Mouse (Mus musculus) right cerebral cortex, postnatal 10 days (tissue): ENCODE measurements at regions not wholly inside any gene's neighbourhood (a gene's known extent, or its start where the extent isn't known, plus 50 kb on each side); places are given as distances from the start of the nearest gene placed in this dataset.

Source experiments
- DNase-seq, 2 experiments: peaks; one replicate each; pipeline ENCODE4 v3.0.0; 2021; ENCODE audit warnings: low spot score in 2 of 2

DNA sequence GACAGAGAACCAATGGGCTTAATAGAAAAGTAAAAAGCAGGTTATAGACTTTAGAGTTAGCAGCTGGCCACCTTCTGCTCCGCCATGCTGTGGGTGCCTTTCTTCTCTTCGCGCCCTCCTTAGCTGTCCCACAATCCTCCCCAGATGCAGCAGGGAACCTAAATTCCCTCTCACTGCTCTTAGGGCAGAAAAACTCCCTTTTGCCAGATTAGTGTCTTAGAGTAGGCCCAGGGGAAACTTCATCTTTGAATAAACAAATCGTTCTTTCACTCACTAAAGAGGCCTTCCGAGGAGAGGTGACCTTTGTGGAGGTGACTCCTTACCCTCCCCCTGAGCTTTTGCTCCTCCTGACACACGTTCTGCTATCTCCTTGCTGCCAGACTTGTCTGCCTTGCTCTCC is 157.0 kb upstream of the Six2 start:
- no peak for DNase-seq

DNA sequence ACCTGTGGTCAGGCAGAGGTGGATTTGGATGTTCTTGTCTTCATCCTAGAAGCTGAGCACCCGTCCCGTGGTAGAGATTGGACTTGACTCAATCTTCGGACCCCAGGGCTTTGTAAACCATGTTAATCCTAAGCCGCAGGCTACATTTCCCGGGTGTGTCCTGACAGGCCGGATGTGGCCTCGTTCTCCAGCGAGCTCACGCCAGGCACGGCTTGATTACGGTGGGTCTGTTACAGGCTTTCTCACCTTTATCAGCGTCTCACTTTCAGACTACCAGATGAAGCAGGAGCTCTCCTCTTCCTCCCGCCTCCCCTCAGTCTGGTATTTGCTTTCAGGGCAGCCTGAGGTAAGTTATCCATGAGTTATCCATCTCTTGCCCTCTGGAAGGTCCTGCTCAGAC is 156.4 kb upstream of the Six2 start:
- no peak for DNase-seq

DNA sequence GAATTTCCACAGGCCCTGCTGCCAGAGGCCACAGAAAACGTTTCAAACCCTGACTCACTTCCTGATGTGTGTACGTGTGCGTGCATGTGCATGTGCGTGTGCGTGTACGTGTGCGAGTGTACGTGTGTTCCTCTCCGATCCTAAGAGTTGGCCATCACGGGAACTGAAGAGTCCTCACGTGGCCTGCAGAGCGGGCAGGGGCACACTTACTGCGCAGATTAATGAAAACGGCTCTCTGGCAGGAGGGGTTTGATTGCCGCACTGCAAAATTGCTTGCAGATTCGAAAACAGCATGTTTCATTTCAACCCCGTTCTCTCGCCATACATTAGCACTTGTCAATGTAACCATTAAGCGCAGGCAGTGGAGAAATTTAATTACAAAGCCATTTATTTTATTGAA is 135.0 kb upstream of the Six2 start:
- DNase-seq, result no peak

DNA sequence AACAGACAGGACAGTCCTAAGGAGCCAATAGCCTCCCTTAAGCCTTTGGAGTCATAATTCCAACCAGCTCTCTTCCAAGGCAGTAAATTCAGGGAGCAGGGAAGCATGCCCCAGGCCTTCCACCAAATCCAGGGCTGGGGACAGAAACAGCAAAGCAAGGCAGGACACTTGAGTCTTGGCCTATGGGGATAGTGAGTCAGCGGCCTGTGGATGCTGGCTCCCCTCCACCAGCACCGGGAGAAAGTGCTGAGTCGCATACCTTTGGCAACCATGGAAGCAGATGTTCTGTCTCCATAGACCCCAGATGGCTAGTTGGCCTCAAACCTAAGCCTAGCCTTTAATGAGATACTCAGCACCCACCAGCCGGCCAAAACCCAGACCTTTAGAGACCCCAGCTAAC is 133.8 kb upstream of the Six2 start:
- no peak for DNase-seq

DNA sequence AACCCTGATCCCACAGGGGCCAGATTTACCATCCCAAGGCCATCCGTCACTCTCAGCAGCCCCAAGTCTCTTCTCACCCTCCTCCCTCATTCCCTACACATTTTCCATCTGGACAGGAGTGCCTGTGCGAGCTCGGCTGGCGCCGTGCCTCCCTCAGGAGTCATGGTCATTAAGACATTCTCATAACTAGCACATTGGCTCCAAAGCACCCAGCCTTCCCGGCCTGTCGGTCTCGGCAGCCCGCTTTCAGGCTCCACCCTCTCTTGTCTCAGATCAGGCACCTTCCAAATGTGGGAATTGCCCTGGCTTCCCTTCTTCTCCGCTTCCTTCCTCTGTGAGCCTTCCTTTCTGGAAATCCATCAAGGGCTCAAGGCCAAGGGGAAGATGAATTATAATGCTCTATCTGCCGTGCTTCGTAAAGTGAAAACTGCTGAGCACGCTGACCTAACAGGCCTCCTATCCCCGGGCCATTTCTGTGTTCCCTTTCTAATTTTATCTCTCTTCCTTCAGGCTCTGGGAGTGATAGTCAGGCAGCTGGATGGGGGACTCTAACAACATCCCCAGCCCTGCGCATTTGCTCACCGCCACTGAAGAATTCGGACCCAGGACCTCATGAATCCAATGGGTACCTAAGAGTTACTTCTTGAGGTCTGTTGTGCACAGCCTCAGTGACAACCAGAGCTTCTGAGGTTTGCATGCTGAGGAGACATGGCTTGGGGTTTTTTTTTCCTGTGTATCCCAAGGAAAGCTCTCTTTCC is 130.2 kb upstream of the Six2 start:
- no peak for DNase-seq

DNA sequence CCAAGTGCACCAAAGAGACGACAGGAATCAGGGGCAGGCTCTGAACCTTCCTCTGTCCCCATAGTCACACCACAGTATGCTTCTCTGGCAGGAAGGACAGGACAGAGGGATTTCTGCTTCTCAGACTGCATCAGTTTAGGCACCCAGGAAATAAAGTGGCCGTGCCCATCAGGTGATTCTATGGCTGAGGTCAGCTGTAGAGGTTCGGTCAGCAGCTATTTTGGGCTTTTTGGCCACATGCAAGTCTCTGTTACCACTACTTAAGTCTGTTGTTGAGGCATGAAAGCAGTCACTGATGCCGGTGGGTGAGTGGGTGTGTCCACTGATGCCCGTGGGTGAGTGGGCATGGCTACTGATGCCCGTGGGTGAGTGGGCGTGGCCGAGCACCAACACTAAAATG is 128.4 kb upstream of the Six2 start:
- DNase-seq, result no peak

DNA sequence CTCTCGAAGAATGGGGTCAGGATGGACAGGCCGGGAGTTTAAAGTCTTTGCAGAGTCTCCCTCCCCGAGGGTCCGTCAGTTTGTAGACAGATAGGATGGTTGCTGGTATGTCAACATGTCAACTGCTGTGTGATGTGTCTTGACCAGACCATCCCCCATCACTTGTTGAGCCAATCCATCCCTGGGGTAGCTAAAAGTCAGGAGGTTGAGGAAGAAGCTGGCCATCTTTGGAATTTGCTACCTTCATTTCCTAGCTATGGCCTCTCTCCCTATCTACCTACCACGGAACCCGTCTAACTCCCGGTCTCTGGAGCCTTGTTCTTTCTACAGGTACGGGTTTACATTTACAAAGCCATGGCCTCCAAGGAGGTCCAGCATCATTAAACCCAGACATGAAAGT is 128.0 kb upstream of the Six2 start:
- no peak for DNase-seq

DNA sequence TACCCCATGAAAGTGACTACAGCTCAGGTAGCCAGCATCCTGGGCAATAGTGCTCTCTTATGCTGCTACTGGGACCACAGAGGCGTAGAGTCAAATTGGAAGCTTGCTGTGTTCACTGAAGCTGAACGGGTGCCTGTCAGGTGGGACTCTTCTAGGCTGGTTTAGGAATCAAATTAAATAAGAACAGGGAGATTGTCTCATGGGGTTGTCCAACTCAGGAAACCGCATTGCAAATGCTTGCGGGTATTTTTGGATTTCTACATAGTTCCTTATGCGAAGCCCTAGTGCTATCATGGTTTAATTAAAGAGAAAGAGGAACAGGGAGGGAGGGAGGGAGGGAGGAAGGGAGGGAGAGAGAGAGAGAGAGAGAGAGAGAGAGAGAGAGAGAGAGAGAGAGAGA is 120.5 kb upstream of the Six2 start:
- no peak for DNase-seq

DNA sequence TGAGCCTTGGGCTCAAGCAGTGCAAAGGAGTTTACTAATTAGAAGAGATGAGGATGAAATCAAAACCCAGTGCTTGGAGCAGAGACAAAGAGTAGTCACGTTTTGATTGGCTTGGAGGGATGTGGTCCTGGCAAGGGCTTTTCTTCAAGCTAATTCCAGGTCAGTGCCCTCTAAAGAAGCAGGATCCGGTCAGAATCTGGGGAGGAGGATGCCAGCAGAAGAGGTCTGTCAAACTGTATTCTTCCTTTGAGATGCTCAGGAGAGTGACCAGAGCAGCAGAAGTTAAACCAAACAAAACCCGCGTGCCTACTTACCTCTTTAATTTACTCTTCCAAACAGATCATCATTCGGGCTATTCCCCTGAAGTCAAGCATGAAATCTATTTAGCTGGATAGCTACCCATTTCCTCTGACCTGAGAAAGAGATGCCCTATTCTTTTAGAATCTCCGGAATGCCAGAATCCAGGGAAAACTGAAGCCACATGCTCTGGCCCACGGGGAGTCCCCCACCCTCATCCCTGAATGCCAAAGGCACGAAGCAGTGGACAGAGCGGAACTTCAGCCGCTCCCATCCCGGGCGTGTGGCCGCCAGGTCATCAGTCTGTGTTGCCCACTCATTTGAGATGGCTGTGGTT is 117.8 kb upstream of the Six2 start:
- DNase-seq, result no peak

DNA sequence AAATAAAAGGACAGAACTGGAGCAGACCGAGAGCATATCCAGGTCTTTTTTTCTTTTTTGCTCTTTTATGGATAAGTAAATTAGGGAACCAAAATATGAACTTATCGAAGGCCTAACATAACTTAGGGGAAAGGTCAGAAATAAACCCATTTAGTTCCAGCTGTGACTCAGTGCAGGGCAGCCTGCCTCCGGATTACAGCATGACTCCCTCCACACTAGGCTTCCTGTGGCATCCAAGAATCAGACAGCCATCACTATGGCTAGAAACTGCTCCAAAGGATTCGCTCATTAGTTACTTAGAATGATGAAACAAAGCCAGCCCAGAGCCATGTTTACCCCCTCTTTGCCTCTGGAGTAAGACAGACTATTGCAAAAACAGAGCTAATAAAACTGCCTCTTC is 116.6 kb upstream of the Six2 start:
- no peak for DNase-seq

DNA sequence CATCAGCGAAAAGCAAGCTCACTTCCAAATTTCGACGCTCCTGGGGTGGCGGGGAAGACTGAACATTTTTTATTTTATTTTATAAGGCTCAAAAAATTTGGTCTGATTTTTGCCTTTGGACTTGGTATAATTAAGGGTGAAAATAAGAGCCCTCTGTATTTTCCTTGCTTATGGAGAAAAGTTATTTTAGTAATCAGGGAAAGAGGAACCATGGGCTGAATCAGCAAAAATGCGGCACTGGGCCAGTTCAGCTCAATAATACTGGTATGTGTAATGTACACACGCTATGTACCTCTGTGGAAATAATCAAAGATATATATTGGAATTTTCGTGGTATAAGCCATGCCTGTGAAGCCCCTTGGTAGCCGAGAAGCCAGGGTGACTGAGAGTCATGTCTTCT is 113.7 kb upstream of the Six2 start:
- DNase-seq, result no peak

DNA sequence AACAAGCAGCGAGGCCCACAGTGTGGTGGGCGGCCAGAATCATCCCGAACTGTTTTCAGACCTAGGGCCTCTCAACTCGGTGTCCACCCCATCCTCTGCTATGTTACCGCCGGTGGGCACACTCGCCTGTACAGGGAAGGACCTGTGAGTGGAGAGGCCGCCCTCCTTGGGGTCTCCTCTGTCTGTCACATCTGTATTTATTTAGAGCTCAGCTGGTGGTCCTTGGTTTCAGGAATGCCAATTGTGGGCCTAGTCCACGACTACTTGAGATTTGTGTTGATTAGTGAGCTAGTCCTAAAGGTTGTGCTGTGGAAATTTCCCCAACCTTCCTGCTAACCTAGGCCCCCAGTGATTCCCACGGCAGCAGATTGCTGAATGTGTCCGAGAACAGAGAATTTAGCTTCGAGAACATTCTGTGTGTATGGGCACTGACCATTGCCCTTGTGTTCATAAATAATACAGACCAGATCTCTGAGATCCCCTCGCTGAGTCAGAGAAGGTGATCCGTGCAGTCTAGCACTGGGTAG is 113.1 kb upstream of the Six2 start:
- DNase-seq, result no peak

DNA sequence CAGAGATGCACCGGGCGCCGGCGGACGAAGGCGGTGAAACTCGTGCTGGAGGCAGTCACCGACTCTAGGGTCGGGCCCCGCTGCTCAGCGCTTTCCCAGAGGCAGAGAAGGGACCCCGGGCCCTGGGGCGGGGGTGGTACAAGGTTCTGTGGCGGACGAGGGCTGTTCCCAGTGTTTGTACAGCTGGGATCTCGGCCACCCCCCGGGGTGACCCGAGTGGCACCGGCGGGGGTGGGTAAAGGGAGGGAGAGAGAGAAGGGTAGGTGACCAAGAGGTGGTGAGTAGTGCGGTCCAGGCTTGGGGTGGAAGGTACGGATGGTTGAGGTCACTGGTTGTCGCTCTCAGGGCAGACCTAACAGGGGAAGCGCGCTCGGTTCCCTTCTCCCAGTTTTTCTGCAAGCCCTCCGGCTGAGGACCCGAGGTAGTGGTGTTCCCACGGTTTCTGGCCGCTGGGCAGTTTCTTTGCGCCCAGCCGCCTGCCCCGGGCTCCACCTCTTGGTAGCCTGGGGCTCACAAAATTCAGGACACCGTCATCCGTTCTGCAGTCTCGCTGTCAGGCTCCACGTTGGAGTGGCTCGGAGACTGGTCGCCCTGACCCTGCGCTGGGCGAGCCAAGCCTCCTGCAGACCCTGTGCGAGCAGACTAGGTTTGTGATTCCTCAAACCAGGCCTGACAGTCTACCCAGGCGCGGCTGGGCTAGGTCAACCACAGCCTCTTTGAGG is 112.4 kb upstream of the Six2 start:
- DNase-seq, result no peak

DNA sequence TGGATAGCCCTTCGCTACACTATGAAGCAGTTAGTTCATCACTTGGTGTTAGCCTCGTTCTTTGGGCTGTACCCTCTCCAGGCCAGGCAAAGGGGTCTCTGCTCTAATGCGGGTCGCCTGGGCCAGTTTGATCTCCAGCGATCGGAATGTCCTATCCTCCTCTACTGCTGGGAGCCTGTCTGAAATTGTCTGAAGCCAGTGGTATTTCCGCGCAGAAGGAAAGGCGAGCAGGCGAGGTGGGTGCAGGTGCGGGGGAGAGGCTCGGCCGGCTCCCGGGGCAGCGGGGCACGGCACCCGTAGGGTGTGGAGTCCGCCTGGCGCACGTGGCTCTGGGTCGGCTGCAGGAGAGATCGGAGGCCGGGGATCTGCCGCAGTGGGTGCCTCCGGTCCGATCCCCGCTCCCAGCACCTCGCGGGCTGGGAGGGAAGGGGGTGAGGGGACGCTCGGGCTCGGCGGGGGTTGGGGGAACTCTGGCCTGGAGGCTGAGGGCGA is 111.8 kb upstream of the Six2 start:
- DNase-seq, result no peak

DNA sequence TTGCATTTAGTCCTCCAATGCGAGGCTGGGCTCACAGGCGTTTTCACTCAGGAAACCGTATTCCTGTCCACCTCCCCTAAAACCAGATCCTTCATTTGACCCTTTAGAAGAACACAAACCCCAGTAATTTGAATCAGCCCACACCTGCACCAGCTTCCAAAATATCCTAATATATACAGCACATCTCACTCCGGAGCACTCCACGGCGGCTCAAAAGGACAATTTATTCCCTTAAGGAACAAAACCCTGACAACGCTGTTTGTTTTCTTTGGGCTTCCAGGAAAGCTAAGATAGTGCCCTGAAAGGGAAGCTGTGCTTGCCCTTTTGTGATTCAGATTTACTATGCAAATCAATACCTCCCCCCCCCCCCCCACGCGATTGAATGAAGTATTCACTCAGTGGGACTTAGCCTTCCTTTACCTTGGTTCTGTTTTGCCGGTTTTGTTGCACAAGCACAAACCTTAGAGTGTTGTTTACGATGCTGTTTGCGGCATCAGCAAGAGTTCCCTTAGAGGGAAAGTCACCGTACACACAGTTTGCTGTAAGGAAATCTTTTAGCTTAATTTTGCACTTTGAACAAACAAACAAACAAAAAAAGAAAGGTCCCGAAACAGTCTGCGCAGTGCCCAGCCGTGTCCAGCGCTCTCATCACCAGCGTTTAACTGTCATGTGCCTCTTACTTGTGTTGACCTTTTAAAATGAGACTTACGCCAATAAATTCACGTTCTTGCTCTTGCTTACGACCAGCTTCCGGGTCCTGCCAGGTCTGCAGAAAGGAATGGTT is 111.2 kb upstream of the Six2 start:
- no peak for DNase-seq

DNA sequence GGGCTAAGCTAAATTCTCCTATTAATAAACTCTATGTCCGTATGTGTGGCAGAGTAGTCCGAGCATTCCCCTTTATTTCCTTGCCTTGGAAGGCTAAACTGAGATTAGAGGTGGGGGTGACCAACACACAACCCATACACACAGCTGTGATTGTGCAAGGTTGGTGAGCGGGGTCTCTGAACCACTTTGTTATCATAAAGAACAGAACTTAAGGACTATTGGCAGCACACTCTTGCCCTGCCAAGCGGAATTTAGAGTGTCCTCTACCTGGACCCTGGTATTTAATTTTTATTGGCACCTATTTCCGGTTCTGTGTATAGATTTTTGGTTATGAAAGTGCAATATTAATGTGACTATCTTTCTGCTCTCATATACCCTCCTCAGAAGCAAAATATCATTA is 109.7 kb upstream of the Six2 start:
- DNase-seq, result no peak

DNA sequence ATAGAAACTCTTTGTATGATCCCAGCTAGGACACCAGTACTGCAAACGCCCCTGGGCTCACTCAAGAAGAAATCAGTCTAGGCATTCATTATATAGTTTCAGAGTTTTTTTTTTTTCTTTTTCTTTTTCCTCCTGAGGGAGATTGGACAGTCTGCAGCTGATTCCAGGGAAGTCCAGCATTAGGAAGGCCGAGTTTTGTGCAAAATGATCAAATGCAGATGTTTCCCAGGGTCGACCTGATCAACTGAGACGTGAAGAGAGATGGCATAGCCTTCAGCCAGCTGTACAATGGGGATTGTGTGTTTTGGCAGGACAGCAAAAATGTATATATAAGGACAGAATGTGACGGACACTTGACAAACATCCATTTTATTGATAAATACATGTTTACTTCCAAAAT is 107.7 kb upstream of the Six2 start:
- no peak for DNase-seq

DNA sequence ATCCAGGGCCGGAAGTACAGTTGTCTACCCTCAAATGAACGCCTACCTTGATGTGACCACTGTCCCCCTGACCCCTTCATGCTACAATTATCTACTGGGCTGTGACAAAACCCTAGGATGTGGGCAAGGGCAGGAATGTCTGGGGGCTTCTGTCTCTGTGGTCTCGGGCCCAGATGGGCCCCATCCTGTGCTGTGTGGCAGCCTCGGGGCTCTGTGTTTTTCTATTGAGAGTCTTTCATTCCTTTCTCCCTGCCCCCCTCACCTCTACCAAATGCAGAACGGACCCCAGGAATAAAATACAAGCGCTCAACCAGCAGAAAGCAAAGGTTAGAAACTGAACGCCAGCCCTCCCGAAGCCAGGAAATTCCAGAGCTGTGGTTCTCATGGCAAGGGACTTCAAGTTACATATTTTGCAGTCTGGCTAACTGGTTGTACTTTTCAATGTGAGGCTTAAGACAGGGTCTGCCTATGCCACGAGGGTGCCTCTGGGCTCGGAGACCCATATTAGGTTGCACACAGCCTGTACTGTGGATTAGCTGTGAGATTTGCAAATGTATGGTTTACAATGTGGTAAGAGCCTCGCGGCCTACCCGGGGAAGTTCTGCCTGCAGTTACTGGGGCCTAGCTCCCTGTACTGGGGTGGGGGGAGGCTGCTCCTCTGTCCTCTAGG is 97.7 kb upstream of the Six2 start:
- no peak for DNase-seq

DNA sequence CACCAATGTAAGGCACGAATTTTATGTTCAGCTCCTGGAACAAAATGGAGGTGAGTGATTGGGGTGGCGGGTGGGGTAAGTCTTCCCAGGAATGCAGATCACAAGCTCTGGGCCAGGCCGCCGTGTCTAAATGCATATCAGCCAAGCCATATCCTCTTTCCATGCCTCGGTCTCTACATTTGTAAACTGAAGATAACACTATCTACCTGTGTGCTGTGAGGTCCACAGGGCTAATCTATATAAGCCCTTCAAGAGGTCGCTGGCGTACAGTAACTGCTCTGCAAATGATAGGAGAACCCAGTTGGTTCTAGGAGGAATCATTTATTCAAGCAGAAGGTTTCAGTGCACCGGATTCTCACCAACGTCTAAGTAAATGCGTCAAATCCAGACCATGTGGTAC is 92.4 kb upstream of the Six2 start:
- no peak for DNase-seq

DNA sequence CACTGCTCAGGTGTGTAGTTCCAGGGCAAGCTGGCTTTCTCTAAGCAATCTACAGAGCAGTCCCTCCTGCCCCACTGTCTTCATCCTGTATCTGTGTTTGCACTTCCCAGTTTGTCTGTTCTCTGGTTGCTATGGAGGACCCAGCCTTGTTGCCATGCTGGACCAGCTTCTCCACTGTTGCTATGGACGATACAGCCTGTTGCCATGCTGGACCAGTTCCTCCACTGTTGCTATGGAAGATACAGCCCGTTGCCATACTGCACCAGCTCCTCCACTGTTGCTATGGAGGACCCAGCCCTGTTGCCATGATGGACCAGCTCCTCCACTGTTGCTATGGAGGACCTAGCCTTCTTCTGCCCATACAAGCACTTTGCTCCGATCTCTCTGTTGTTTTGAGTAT is 88.8 kb upstream of the Six2 start:
- peak; percentile 81 to 93 for DNase-seq

DNA sequence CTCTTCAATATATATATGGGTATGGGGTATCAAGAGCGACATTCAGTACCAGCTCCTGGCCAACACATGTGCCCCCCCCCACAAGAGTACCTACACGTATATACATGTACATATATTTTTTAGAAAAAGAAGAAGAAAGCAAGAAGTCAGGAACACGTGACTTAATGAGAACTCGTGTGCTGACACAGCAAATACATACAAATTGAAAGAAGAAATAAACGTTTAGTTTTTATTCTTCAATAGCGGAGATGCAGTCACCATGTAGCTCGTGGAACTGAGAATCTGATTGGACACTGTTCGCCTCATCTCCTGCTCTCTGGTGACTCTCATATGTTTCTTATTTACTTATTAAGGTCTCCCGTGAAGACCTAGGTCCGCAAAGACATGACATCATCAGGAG is 80.3 kb upstream of the Six2 start:
- DNase-seq, result no peak
